Mouse (Mus musculus) lung, postnatal 0 days (tissue): Measurements from ENCODE around the gene Perp. TPM values are rescaled to one million over a fixed set of nuclear protein-coding genes. Genes with fewer than 3 reads are reported as not detected.

Source experiments
- ATAC-seq: fragments of 200-750 bp; cut with Nextera tagmentation; 2 replicates; pipeline ENCODE4 v1.8.0; 2017; ENCODE audit warnings: moderate library complexity
- DNase-seq: peaks from one replicate; pipeline ENCODE4 v3.0.0-alpha.2; 2016; ENCODE audit warnings: low spot score
- H3K27ac ChIP-seq: fragments of 300-500 bp; sonication (generic); 2 replicates; pipeline ENCODE4 v1.5.1; 2014; ENCODE audit warnings: antibody characterized with exemption, mild to moderate bottlenecking, low read length, mixed read lengths
- H3K27me3 ChIP-seq: fragments of 300-500 bp; sonication (generic); replicated peaks from 2 replicates; pipeline ENCODE4 v1.6.1; 2014; ENCODE audit warnings: low read length, mixed read lengths; ENCODE audit not compliant: insufficient read depth
- H3K36me3 ChIP-seq: fragments of 300-500 bp; sonication (generic); 2 replicates; pipeline ENCODE4 v1.6.1; 2014; ENCODE audit warnings: low read length, mixed read lengths; ENCODE audit not compliant: insufficient read depth
- H3K4me1 ChIP-seq: fragments of 300-500 bp; sonication (generic); 2 replicates; pipeline ENCODE4 v1.6.1; 2014; ENCODE audit warnings: antibody characterized with exemption, low read depth, low read length, mixed read lengths; ENCODE audit not compliant: insufficient read depth
- H3K4me2 ChIP-seq: fragments of 300-500 bp; sonication (generic); replicated peaks from 2 replicates; pipeline ENCODE4 v1.6.1; 2014; ENCODE audit warnings: low read depth, mild to moderate bottlenecking, low read length, moderate library complexity, mixed read lengths
- H3K4me3 ChIP-seq: fragments of 300-500 bp; sonication (generic); 2 replicates; pipeline ENCODE4 v1.5.1; 2014; ENCODE audit warnings: low read depth, low read length
- H3K9ac ChIP-seq: fragments of 300-500 bp; sonication (generic); replicated peaks from 2 replicates; pipeline ENCODE4 v1.6.1; 2014; ENCODE audit warnings: low read depth, mild to moderate bottlenecking
- H3K9me3 ChIP-seq: fragments of 300-500 bp; sonication (generic); 2 replicates; pipeline ENCODE4 v1.6.1; 2016; ENCODE audit warnings: low read length, mixed read lengths
- CTCF ChIP-seq: IDR thresholded peaks from 2 replicates; pipeline ENCODE4 v1.5.1; 2016; ENCODE audit warnings: antibody characterized with exemption, mild to moderate bottlenecking
- EP300 ChIP-seq: IDR thresholded peaks from 2 replicates; pipeline ENCODE4 v1.6.1; 2016; ENCODE audit warnings: antibody characterized with exemption, mild to moderate bottlenecking, control low read depth
- WGBS: fragments of 180-500 bp; shearing (Covaris S2); extraction: QIAGEN DNeasy Blood & Tissue Kit; methylation state at CpG from one replicate; pipeline ENCODE4 v1.1.7; 2014; 5-methylcytosine and 5-hydroxymethylcytosine counted together
- polyA plus RNA-seq: library from polyadenylated mRNA; unstranded; fragments of >200 nt; fragmentation: Nextera tagmentation; extraction: Ambion mirVana; gene quantifications from 2 replicates; pipeline ENCODE4 v1.2.1, GENCODE M21; 2015

Perp gene
- 65.5 and 70.9 TPM in 2 replicates for polyA plus RNA-seq

- ATAC-seq (peak; percentile 96), DNase-seq (peak; percentile 91)
- peak within 1 kb of the TSS; percentile 52 for H3K9ac ChIP-seq
- H3K4me3 ChIP-seq: peak within 1 kb of the TSS; percentile 53
- H3K36me3 ChIP-seq: no peaks in the 10 kb centered on the region
- H3K4me2 ChIP-seq: peak within 1 kb of the TSS; percentile 80
- 4% methylated on average over 46 of the region's 54 CpGs for WGBS
- peaks cover 14% of the 10 kb centered on the region for H3K27me3 ChIP-seq
- H3K27ac ChIP-seq: peak within 1 kb of the TSS; percentile 88
- peaks cover 5% of the 10 kb centered on the region; the same call in 1 of the 2 replicates for H3K4me1 ChIP-seq
- TF ChIP-seq EP300 (no peak), CTCF (peak; percentile 30)
- H3K9me3 ChIP-seq: no peaks in the 10 kb centered on the region
Measured at GRCm38 (mm10) chr10:18844441-18845286, at the start of gene Perp. Gene Perp (plus strand): TSS chr10:18845020.

- Histone ChIP-seq H3K9me3 (no peaks in the 10 kb centered on the region), H3K4me2 (no peak overlapping the region), H3K4me1 (no peaks in the 10 kb centered on the region), H3K27ac (no peak overlapping the region), H3K27me3 (no peaks in the 10 kb centered on the region), H3K36me3 (no peaks in the 10 kb centered on the region), H3K4me3 (no peak overlapping the region), H3K9ac (no peak overlapping the region)
- DNase-seq: no peak
- ATAC-seq: no peak
- 74% methylated on average over 2 of the region's 2 CpGs for WGBS
- TF ChIP-seq EP300: no peak
- TF ChIP-seq CTCF: no peak
Measured at GRCm38 (mm10) chr10:18811751-18812150, 33.1 kb upstream of the Perp start.

- Histone ChIP-seq H3K4me1 (no peaks in the 10 kb centered on the region), H3K9me3 (no peaks in the 10 kb centered on the region), H3K27ac (no peak overlapping the region), H3K36me3 (no peaks in the 10 kb centered on the region), H3K27me3 (no peaks in the 10 kb centered on the region), H3K4me3 (no peak overlapping the region), H3K4me2 (no peak overlapping the region), H3K9ac (no peak overlapping the region)
- 33% methylated on average over 5 of the region's 5 CpGs for WGBS
- TF ChIP-seq CTCF (no peak), EP300 (no peak)
- DNase-seq (peak; percentile 73), ATAC-seq (peak; percentile 78)
Measured at GRCm38 (mm10) chr10:18816560-18816959, 28.3 kb upstream of the Perp start.

GRCm38 (mm10) chr10:18825143-18825542, 19.7 kb upstream of the Perp start:
- no peak for TF ChIP-seq EP300
- TF ChIP-seq CTCF: no peak
- Histone ChIP-seq H3K27ac (no peak overlapping the region), H3K4me3 (no peak overlapping the region)

GRCm38 (mm10) chr10:18826107-18826506, 18.7 kb upstream of the Perp start:
- Histone ChIP-seq H3K9ac (no peak overlapping the region), H3K9me3 (no peaks in the 10 kb centered on the region), H3K36me3 (no peaks in the 10 kb centered on the region), H3K4me2 (no peak overlapping the region), H3K4me1 (no peaks in the 10 kb centered on the region), H3K27me3 (no peaks in the 10 kb centered on the region), H3K4me3 (no peak overlapping the region), H3K27ac (no peak overlapping the region)
- TF ChIP-seq CTCF (no peak), EP300 (no peak)
- ATAC-seq (no peak), DNase-seq (no peak)
- 70% methylated on average over 2 of the region's 2 CpGs for WGBS

More at GRCm38 (mm10) chr10:18825143-18825542, 19.7 kb upstream of the Perp start:
- Histone ChIP-seq H3K36me3 (no peaks in the 10 kb centered on the region), H3K4me1 (no peaks in the 10 kb centered on the region), H3K27me3 (no peaks in the 10 kb centered on the region), H3K9me3 (no peaks in the 10 kb centered on the region), H3K9ac (no peak overlapping the region), H3K4me2 (no peak overlapping the region)
- no peak for ATAC-seq
- DNase-seq: no peak

- H3K4me3 ChIP-seq: no peak overlapping the region
- H3K27ac ChIP-seq: no peak overlapping the region
- no peaks in the 10 kb centered on the region for H3K27me3 ChIP-seq
- H3K4me1 ChIP-seq: no peaks in the 10 kb centered on the region
- no peaks in the 10 kb centered on the region for H3K36me3 ChIP-seq
- no peak overlapping the region for H3K4me2 ChIP-seq
- DNase-seq (no peak), ATAC-seq (no peak)
- no peaks in the 10 kb centered on the region for H3K9me3 ChIP-seq
- no peak overlapping the region for H3K9ac ChIP-seq
- TF ChIP-seq EP300: no peak
- no peak for TF ChIP-seq CTCF
- WGBS: 47% methylated on average over 2 of the region's 2 CpGs
Measured at GRCm38 (mm10) chr10:18827936-18828335, 16.9 kb upstream of the Perp start.
